Mouse (Mus musculus) G1E (cell line): ENCODE data around the gene Lenep. TPM values are rescaled to one million over a fixed set of nuclear protein-coding genes. Genes with fewer than 3 reads are reported as not detected.

Source experiments
- ATAC-seq: 2 replicates; pipeline ENCODE4 v1.8.0; 2016; ENCODE audit warnings: mild to moderate bottlenecking; ENCODE audit not compliant: insufficient number of reproducible peaks, poor library complexity, low FRiP score, severe bottlenecking; ENCODE audit errors: extremely low read depth
- DNase-seq: peaks from one replicate; pipeline ENCODE4 v3.0.0; 2012; ENCODE audit warnings: low spot score
- H3K27me3 ChIP-seq: 2 replicates; pipeline ENCODE4 v1.6.1; 2012; ENCODE audit warnings: mild to moderate bottlenecking, low read length, inconsistent platforms; ENCODE audit not compliant: insufficient read depth
- H3K36me3 ChIP-seq: replicated peaks from 2 replicates; pipeline ENCODE3; 2012; ENCODE audit warnings: mild to moderate bottlenecking, inconsistent platforms
- H3K4me1 ChIP-seq: 2 replicates; pipeline ENCODE4 v1.6.1; 2012; ENCODE audit warnings: low read depth, low read length, inconsistent platforms, mixed read lengths; ENCODE audit not compliant: insufficient read depth
- H3K4me3 ChIP-seq: 2 replicates; pipeline ENCODE4 v1.5.1; 2012; ENCODE audit warnings: low read depth, mild to moderate bottlenecking, inconsistent platforms, low read length, moderate library complexity, mixed read lengths
- H3K9me3 ChIP-seq: replicated peaks from 2 replicates; pipeline ENCODE4 v1.6.1; 2012; ENCODE audit warnings: inconsistent platforms
- CTCF ChIP-seq: IDR thresholded peaks from 2 replicates; pipeline ENCODE4 v1.5.1; 2012; ENCODE audit warnings: low read depth, low read length, inconsistent platforms, mixed read lengths
- GATA1 ChIP-seq: IDR thresholded peaks from 2 replicates; pipeline ENCODE4 v1.6.1; 2012; ENCODE audit warnings: borderline replicate concordance, low read length, inconsistent platforms, mixed read lengths
- GATA2 ChIP-seq: IDR thresholded peaks from 2 replicates; pipeline ENCODE4 v1.6.1; 2012; ENCODE audit warnings: low read depth, low read length, inconsistent platforms, borderline replicate concordance
- POLR2AphosphoS5 ChIP-seq: IDR thresholded peaks from 2 replicates; pipeline ENCODE4 v1.6.1; 2012; ENCODE audit warnings: low read depth, low read length, inconsistent platforms; ENCODE audit not compliant: insufficient replicate concordance
- TAL1 ChIP-seq: conservative IDR thresholded peaks from 2 replicates; pipeline ENCODE4 v1.6.1; 2012; ENCODE audit warnings: low read depth, low read length, inconsistent platforms, mixed read lengths
- polyA plus RNA-seq: library from polyadenylated mRNA; stranded (reverse); fragments of >175 nt; gene quantifications from 2 replicates; pipeline ENCODE4 v1.2.3, GENCODE M21; 2012
- total RNA-seq, 2 experiments: library from RNA; stranded (forward) in 1 of 2; stranded (reverse) in 1 of 2; fragments of 200-1000 nt in 1 of 2; fragments of >200 nt in 1 of 2; fragmentation: Nextera tagmentation in 1 of 2; gene quantifications; 2 replicates each; pipeline ENCODE4 v1.2.3; 2014 to 2017

Gene Lenep
- total and polyA plus RNA-seq, 3 experiments = 0.12 to 3.7 (median 0.98) TPM

DNA sequence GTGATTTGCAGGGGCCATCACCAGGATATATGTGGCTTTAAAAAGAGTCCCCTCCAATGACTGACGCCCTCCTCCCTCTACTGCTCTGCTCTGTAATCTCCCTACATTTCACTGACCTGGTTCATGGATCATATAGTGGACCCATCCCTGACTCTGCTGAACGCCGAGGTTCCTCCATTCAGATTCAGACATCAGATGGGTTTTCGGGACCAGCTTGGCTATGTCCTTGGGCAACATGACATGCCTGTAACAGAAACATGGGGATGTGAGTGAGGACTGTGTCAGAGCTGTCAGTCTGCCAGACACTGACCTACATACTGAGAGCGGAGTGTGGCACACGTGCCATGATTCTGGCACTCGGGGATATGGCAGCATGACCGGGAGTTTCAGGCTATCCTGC, 13.6 kb upstream of the Lenep start:
- TF ChIP-seq TAL1 (no peak), GATA2 (no peak)
- H3K36me3 ChIP-seq = peaks cover 44% of the 10 kb centered on the region
- no peak for ATAC-seq

DNA sequence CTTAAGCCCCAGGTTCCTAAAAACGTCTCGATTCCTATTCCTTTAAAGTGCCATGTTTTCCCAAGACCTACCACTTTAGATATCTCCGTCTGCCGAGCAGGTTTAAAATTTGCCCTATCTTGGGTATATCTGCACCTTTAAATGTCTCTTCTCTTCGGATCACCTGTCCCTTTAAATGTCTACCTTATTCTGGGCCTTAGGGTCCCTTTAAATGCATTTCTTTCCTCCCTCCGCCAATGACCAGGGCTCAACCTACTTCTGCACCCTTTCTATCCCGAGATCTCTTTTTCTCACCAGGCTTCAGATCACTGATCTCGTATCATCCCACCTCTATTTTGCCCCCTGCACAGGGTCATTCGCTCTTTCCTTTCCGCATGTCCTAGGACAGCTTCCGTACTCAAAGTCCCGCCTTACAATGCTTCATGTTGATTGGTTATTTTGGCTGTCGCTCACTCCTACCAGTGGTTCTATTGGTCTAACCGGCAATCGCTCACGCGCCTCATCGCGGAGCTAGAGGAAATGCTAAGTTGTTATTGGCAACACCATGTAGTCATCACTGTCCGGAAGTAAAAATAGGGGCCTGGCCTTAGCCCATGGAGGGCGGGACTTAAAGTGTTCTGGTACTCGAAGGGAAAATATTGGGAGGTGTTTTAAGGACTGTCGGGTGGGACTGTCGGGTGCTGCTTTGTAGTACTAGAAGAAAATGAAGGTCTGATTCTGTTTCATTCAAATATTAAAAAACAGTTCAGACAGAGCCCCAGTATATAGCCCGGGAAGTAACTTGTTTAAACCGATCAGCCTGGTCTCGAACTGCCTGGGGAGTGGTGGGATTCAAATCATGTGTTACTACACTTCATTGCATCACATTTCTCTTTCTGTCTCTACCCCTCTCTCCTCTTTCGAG, 9.1 kb upstream of the Lenep start, which contains the start of gene Flad1:
Gene Flad1, minus strand, starts transcription at position 381 of the 904 bp plus-strand sequence.
- TF ChIP-seq GATA2 (no peak), CTCF (no peak), TAL1 (no peak), POLR2AphosphoS5 (no peak)
- H3K27me3 ChIP-seq = no peaks in the 10 kb centered on the region
- H3K4me1 ChIP-seq = peaks cover 59% of the 10 kb centered on the region
- no peaks in the 10 kb centered on the region for H3K9me3 ChIP-seq
- peak; percentile 97 for ATAC-seq
- DNase-seq = peak; percentile 91
- peaks cover 73% of the 10 kb centered on the region for H3K36me3 ChIP-seq
- H3K4me3 ChIP-seq = peak within 1 kb of the TSS; percentile 74

More for the DNA sequence above, 13.6 kb upstream of the Lenep start:
- DNase-seq = no peak
- Histone ChIP-seq H3K9me3 (no peaks in the 10 kb centered on the region), H3K4me3 (peak overlapping the region; percentile 36; the same call in 1 of the 2 replicates), H3K4me1 (peaks cover 41% of the 10 kb centered on the region), H3K27me3 (no peaks in the 10 kb centered on the region)

DNA sequence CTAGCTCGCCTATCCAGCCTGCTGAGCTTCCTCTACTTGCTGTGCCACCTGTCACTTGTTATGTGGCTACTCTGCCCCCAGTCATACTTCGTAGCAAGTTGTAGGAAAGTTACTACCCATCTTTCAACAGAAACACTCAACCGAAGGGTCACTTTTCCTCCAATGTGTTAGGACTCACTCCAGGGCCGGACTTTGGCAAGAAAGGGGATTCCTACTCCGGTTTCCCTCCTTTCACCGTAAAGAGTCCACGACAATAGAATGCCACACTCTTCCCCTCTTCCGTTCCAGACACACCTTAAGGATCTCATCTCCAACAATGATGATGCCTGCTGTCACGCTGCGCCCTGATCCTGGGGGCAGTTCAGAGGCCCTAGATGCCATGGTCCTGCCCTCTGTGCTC, 8.3 kb upstream of the Lenep start:
- peaks cover 70% of the 10 kb centered on the region for H3K36me3 ChIP-seq
- TF ChIP-seq POLR2AphosphoS5 = no peak
- no peak for TF ChIP-seq TAL1
- peaks cover 50% of the 10 kb centered on the region for H3K4me1 ChIP-seq

GRCm38 (mm10) chr3:89409701-89410100, 7.1 kb upstream of the Lenep start:
- Histone ChIP-seq H3K4me3 (no peak overlapping the region), H3K9me3 (no peaks in the 10 kb centered on the region), H3K27me3 (no peaks in the 10 kb centered on the region), H3K36me3 (peaks cover 70% of the 10 kb centered on the region), H3K4me1 (peaks cover 48% of the 10 kb centered on the region)
- ATAC-seq (no peak), DNase-seq (no peak)
- TF ChIP-seq POLR2AphosphoS5 (no peak), CTCF (no peak), GATA2 (no peak), GATA1 (no peak), TAL1 (no peak)

More for the DNA sequence above, 8.3 kb upstream of the Lenep start:
- DNase-seq (no peak), ATAC-seq (no peak)
- Histone ChIP-seq H3K27me3 (no peaks in the 10 kb centered on the region), H3K9me3 (no peaks in the 10 kb centered on the region), H3K4me3 (peak overlapping the region; percentile 74)

DNA sequence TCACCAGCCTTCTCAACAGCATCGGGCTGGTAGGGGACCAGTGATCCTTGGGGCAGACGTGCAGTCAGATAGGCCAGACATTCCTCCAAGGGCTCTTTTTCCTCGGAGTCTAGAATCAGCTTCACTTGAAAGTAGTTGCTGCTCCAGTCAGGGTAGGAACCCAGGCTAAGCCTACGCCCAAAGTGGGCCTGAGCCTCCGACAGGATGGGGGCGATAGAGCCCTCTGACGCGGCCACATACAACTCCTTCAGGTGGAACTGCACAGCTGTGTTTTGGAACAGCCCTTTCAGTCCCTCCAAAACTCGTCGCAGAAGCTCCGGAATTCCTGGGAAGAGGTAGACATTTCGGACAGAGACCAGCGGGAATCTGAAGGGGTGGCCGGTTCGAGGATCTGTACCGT, 5.9 kb upstream of the Lenep start:
- H3K4me3 ChIP-seq = no peak overlapping the region; the same call in 1 of the 2 replicates
- H3K4me1 ChIP-seq = peaks cover 48% of the 10 kb centered on the region
- no peak for DNase-seq
- H3K9me3 ChIP-seq = no peaks in the 10 kb centered on the region
- no peak for ATAC-seq
- peaks cover 70% of the 10 kb centered on the region for H3K36me3 ChIP-seq
- H3K27me3 ChIP-seq = no peaks in the 10 kb centered on the region
- no peak for TF ChIP-seq GATA2
- no peak for TF ChIP-seq GATA1
- TF ChIP-seq POLR2AphosphoS5 = no peak
- TF ChIP-seq TAL1 = no peak
- TF ChIP-seq CTCF = no peak

DNA sequence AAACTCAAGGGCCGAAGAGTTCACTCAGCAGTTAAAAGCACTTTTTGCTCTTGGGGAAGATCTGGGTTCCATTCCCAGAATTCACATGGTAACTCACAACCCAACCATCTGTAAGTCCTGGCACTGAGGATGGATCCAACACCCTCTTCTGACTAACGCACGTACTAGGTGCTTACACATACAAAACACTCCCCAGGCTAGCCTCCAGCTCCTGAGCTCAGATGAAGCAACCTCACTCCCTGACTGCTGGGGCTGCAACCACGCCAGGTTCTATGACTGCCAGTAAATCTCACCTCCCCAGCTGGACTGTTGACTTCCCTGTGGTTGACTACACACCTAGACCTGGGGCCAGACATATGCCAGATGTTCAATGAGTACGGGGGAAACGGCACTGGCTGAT, 4.3 kb upstream of the Lenep start:
- Histone ChIP-seq H3K27me3 (no peaks in the 10 kb centered on the region), H3K4me3 (no peak overlapping the region), H3K36me3 (peaks cover 78% of the 10 kb centered on the region), H3K9me3 (no peaks in the 10 kb centered on the region), H3K4me1 (peaks cover 49% of the 10 kb centered on the region)
- DNase-seq (no peak), ATAC-seq (no peak)
- TF ChIP-seq CTCF (no peak), TAL1 (no peak), POLR2AphosphoS5 (no peak), GATA1 (no peak), GATA2 (no peak)

- Histone ChIP-seq H3K4me3 (no peak overlapping the region), H3K27me3 (no peaks in the 10 kb centered on the region), H3K9me3 (no peaks in the 10 kb centered on the region), H3K36me3 (peaks cover 78% of the 10 kb centered on the region), H3K4me1 (peaks cover 14% of the 10 kb centered on the region)
- no peak for DNase-seq
- TF ChIP-seq CTCF (no peak), TAL1 (no peak), GATA2 (no peak), POLR2AphosphoS5 (no peak), GATA1 (no peak)
- ATAC-seq = no peak
These were observed 1.3 kb downstream of the Lenep start for GRCm38 (mm10) chr3:89401329-89401728.
